Mouse (Mus musculus): Measurements from ENCODE around the gene Cd101. TPM values are rescaled to one million over a fixed set of nuclear protein-coding genes. Genes with fewer than 3 reads are reported as not detected.

Gene Cd101
- total RNA-seq, 1 experiment = 0.13 TPM

DNA sequence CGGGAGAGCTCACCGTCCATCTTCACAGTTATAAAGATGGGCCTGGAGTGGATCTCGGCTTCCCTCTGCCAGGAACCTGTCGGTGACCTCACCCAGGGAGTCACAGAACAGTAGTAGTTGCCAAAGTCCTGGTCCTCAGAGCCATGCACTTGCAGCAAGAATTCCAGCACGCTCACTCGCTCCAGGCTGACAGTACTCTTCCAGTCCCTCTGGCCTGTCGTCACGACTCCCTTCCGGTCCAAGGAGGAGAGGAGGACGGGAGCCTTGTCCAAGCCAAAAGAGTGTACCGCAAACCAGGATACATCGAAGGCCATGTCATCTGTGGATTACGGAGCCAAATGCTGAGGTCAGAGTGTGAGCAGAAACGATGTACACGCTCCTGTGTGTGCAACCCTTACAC is 16.1 kb upstream of the Cd101 start:
- no peak overlapping the region for H3K4me3 ChIP-seq (ENCODE audit: insufficient read depth in 1 of 2, low read depth in 1 of 2, low read length in 2 of 2, poor library complexity in 1 of 2, severe bottlenecking in 1 of 2)
- in situ Hi-C loops (cut with MboI; ENCODE audit: low sequenced_read_pairs in 2 of 2, unreplicated experiment in 2 of 2) = no loop called here
- H3K9ac ChIP-seq (ENCODE audit: insufficient read depth, low read depth, low read length, poor library complexity, severe bottlenecking) = no peak overlapping the region
- no peaks in the 10 kb centered on the region for H3K9me3 ChIP-seq (ENCODE audit: control insufficient read depth, insufficient read depth, low read depth, low read length)
- no peak overlapping the region for H3K27ac ChIP-seq (ENCODE audit: insufficient read depth, low read depth, low read length, poor library complexity, severe bottlenecking)
- peaks cover 0 to 40% of the 10 kb centered on the region in 2 experiments; a peak in 2 of 4 replicates for H3K4me1 ChIP-seq (ENCODE audit: control insufficient read depth in 2 of 2, insufficient read depth in 2 of 2, low read length in 2 of 2, poor library complexity in 1 of 2)
- peaks cover 44% of the 10 kb centered on the region; the same call in 1 of the 2 replicates for H3K36me3 ChIP-seq (ENCODE audit: control insufficient read depth, insufficient read depth, low read length, poor library complexity, severe bottlenecking)
- TF ChIP-seq ZC3H11A (IDR thresholded peaks at IDR 0.05; ENCODE audit: borderline replicate concordance, low read depth, low read length) = no peak
- TF ChIP-seq HCFC1 (IDR thresholded peaks at IDR 0.05; ENCODE audit: borderline replicate concordance, insufficient read depth, low read length) = no peak
- no peak for TF ChIP-seq ZNF384 (IDR thresholded peaks at IDR 0.05; ENCODE audit: low read depth, low read length)
- no peak for TF ChIP-seq CHD2 (IDR thresholded peaks at IDR 0.05; ENCODE audit: low read depth, low read length)
- no peak for TF ChIP-seq MAFK (IDR thresholded peaks at IDR 0.05; ENCODE audit: insufficient read depth, low read depth, low read length)
- DNase-seq (ENCODE audit: low read depth, low spot score) = no peak

DNA sequence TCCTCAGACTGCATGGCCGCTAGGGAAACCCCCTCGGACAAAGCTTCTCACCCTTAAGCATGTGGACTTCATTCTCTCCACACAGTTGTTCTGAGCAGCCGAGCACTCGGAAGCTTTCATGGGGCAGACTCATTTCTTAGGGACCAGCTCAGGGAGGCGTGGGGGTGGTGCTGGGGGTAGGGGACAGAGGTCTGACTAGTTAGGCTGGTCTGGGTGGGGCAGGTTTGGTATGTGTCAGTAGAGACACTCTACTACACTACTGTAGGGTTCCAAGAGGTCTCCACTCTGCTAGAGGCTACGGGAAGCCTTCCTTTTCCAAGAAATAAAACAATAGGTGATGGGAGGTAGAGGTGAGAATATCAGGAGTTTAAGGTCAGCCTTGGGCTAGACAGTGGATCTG is 15.3 kb upstream of the Cd101 start:
- in situ Hi-C loops (cut with MboI; ENCODE audit: low sequenced_read_pairs in 2 of 2, unreplicated experiment in 2 of 2) = no loop called here
- DNase-seq (ENCODE audit: low read depth, low spot score) = no peak
- no peak overlapping the region for H3K4me3 ChIP-seq (ENCODE audit: insufficient read depth in 1 of 2, low read depth in 1 of 2, low read length in 2 of 2, poor library complexity in 1 of 2, severe bottlenecking in 1 of 2)

DNA sequence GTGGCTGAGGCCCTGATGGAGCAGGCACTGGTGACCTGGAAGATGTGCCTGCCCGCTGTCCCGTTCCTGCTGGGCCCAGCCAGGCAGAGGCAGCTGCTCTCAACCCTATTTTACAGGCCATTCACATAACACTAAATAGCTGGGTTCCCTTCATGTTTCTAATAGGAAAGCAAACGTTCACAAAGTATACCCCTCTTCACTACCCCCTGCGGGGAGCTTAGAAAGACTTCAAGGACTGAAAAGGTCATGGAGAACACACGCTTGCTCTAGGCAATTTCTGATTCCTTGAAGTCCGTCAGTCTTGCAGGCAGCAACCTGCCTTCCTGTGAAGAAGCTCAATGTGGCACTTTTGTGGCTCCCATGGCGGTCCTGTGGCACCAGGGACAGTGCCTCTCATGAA is 12.6 kb upstream of the Cd101 start:
- TF ChIP-seq MAFK (IDR thresholded peaks at IDR 0.05; ENCODE audit: insufficient read depth, low read depth, low read length) = no peak
- no peak for TF ChIP-seq ZNF384 (IDR thresholded peaks at IDR 0.05; ENCODE audit: low read depth, low read length)
- TF ChIP-seq ZC3H11A (IDR thresholded peaks at IDR 0.05; ENCODE audit: borderline replicate concordance, low read depth, low read length) = no peak
- H3K9me3 ChIP-seq (ENCODE audit: control insufficient read depth, insufficient read depth, low read depth, low read length) = no peaks in the 10 kb centered on the region
- H3K4me1 ChIP-seq (ENCODE audit: control insufficient read depth in 2 of 2, insufficient read depth in 2 of 2, low read length in 2 of 2, poor library complexity in 1 of 2) = peaks cover 0 to 40% of the 10 kb centered on the region in 2 experiments; a peak in 2 of 4 replicates
- no peak overlapping the region; the same call in 1 of the 2 replicates for H3K9ac ChIP-seq (ENCODE audit: insufficient read depth, low read depth, low read length, poor library complexity, severe bottlenecking)
- peaks cover 26% of the 10 kb centered on the region; the same call in 1 of the 2 replicates for H3K36me3 ChIP-seq (ENCODE audit: control insufficient read depth, insufficient read depth, low read length, poor library complexity, severe bottlenecking)
- in situ Hi-C loops (cut with MboI; ENCODE audit: low sequenced_read_pairs in 2 of 2, unreplicated experiment in 2 of 2) = no loop called here
- no peak for DNase-seq (ENCODE audit: low read depth, low spot score)
- no peak overlapping the region for H3K4me3 ChIP-seq (ENCODE audit: insufficient read depth in 1 of 2, low read depth in 1 of 2, low read length in 2 of 2, poor library complexity in 1 of 2, severe bottlenecking in 1 of 2)
- no peak overlapping the region for H3K27ac ChIP-seq (ENCODE audit: insufficient read depth, low read depth, low read length, poor library complexity, severe bottlenecking)

More for the DNA sequence above, 15.3 kb upstream of the Cd101 start:
- H3K36me3 ChIP-seq (ENCODE audit: control insufficient read depth, insufficient read depth, low read length, poor library complexity, severe bottlenecking) = peaks cover 42% of the 10 kb centered on the region; the same call in 1 of the 2 replicates
- no peak overlapping the region for H3K27ac ChIP-seq (ENCODE audit: insufficient read depth, low read depth, low read length, poor library complexity, severe bottlenecking)
- peaks cover 0 to 44% of the 10 kb centered on the region in 2 experiments; a peak in 2 of 4 replicates for H3K4me1 ChIP-seq (ENCODE audit: control insufficient read depth in 2 of 2, insufficient read depth in 2 of 2, low read length in 2 of 2, poor library complexity in 1 of 2)
- no peak overlapping the region for H3K9ac ChIP-seq (ENCODE audit: insufficient read depth, low read depth, low read length, poor library complexity, severe bottlenecking)
- TF ChIP-seq CHD2 (IDR thresholded peaks at IDR 0.05; ENCODE audit: low read depth, low read length) = no peak
- no peak for TF ChIP-seq HCFC1 (IDR thresholded peaks at IDR 0.05; ENCODE audit: borderline replicate concordance, insufficient read depth, low read length)
- no peak for TF ChIP-seq MAFK (IDR thresholded peaks at IDR 0.05; ENCODE audit: insufficient read depth, low read depth, low read length)
- no peak for TF ChIP-seq ZC3H11A (IDR thresholded peaks at IDR 0.05; ENCODE audit: borderline replicate concordance, low read depth, low read length)
- no peak for TF ChIP-seq ZNF384 (IDR thresholded peaks at IDR 0.05; ENCODE audit: low read depth, low read length)
- no peaks in the 10 kb centered on the region for H3K9me3 ChIP-seq (ENCODE audit: control insufficient read depth, insufficient read depth, low read depth, low read length)

DNA sequence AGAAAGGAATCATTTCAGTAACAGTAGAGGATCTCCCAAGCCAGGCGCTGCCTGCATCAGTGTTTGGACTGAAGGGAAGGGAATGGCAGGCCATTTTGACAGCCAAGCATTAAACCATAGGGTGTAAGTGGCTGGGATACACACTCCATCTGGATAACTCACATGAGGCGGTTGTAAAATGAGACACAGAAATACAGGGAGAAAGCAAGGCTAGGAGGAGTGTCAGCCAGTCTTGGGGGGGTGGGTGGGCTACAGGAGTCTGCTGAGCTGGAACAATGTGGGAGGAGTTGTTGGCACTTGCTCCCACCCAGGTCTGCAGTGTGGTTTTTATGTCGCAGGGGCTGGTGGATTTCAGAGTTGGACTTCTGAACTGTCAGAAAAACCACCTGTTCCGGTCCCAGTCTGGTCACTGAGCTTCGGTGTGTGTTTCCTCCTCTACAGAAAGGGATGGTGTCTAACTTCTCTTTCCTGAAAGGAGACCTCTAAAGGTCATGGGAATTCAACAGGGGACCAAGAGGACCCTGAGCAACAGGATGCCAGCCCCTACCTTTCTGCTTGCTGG is 8.7 kb upstream of the Cd101 start:
- Histone ChIP-seq H3K9ac (ENCODE audit: insufficient read depth, low read depth, low read length, poor library complexity, severe bottlenecking) (no peak overlapping the region), H3K9me3 (ENCODE audit: control insufficient read depth, insufficient read depth, low read depth, low read length) (no peaks in the 10 kb centered on the region), H3K4me1 (ENCODE audit: control insufficient read depth in 2 of 2, insufficient read depth in 2 of 2, low read length in 2 of 2, poor library complexity in 1 of 2) (peaks cover 0 to 25% of the 10 kb centered on the region in 2 experiments; a peak in 2 of 4 replicates), H3K27ac (ENCODE audit: insufficient read depth, low read depth, low read length, poor library complexity, severe bottlenecking) (no peak overlapping the region), H3K36me3 (ENCODE audit: control insufficient read depth, insufficient read depth, low read length, poor library complexity, severe bottlenecking) (peaks cover 7% of the 10 kb centered on the region; the same call in 1 of the 2 replicates), H3K4me3 (ENCODE audit: insufficient read depth in 1 of 2, low read depth in 1 of 2, low read length in 2 of 2, poor library complexity in 1 of 2, severe bottlenecking in 1 of 2) (no peak overlapping the region)
- in situ Hi-C loops (cut with MboI; ENCODE audit: low sequenced_read_pairs in 2 of 2, unreplicated experiment in 2 of 2) = no loop called here
- DNase-seq (ENCODE audit: low read depth, low spot score) = no peak
- no peak for TF ChIP-seq HCFC1 (IDR thresholded peaks at IDR 0.05; ENCODE audit: borderline replicate concordance, insufficient read depth, low read length)
- no peak for TF ChIP-seq ZC3H11A (IDR thresholded peaks at IDR 0.05; ENCODE audit: borderline replicate concordance, low read depth, low read length)
- TF ChIP-seq ZNF384 (IDR thresholded peaks at IDR 0.05; ENCODE audit: low read depth, low read length) = no peak
- no peak for TF ChIP-seq MAFK (IDR thresholded peaks at IDR 0.05; ENCODE audit: insufficient read depth, low read depth, low read length)
- TF ChIP-seq CHD2 (IDR thresholded peaks at IDR 0.05; ENCODE audit: low read depth, low read length) = no peak

Data from ES-E14 (cell line).